Mouse (Mus musculus) limb, embryonic 13.5 days (tissue): ENCODE data around the gene Fyn. TPM values are rescaled to one million over a fixed set of nuclear protein-coding genes. Genes with fewer than 3 reads are reported as not detected.

Experiments used
- ATAC-seq: fragments of 200-750 bp; cut with Nextera tagmentation; 2 replicates; pipeline ENCODE4 v1.8.0; 2017; ENCODE audit warnings: low read depth, moderate number of reproducible peaks, moderate TSS enrichment; ENCODE audit not compliant: low FRiP score
- H3K27ac ChIP-seq: fragments of 300-500 bp; sonication (generic); 2 replicates; pipeline ENCODE4 v1.5.1; 2015; ENCODE audit warnings: inconsistent platforms, mild to moderate bottlenecking, moderate library complexity
- H3K27me3 ChIP-seq: fragments of 300-500 bp; sonication (generic); 2 replicates; pipeline ENCODE4 v1.6.1; 2015; ENCODE audit warnings: mild to moderate bottlenecking, inconsistent platforms
- H3K36me3 ChIP-seq: fragments of 300-500 bp; sonication (generic); 2 replicates; pipeline ENCODE4 v1.6.1; 2015; ENCODE audit warnings: inconsistent platforms, mild to moderate bottlenecking, moderate library complexity
- H3K4me1 ChIP-seq: fragments of 300-500 bp; sonication (generic); 2 replicates; pipeline ENCODE4 v1.6.1; 2015; ENCODE audit warnings: inconsistent platforms
- H3K4me2 ChIP-seq: fragments of 300-500 bp; sonication (generic); replicated peaks from 2 replicates; pipeline ENCODE4 v1.6.1; 2015; ENCODE audit warnings: inconsistent platforms, mild to moderate bottlenecking, moderate library complexity
- H3K4me3 ChIP-seq: fragments of 300-500 bp; sonication (generic); 2 replicates; pipeline ENCODE4 v1.5.1; 2015; ENCODE audit warnings: moderate library complexity, mild to moderate bottlenecking, inconsistent platforms
- H3K9ac ChIP-seq: fragments of 300-500 bp; sonication (generic); 2 replicates; pipeline ENCODE4 v1.6.1; 2015; ENCODE audit warnings: mild to moderate bottlenecking, inconsistent platforms
- H3K9me3 ChIP-seq: fragments of 300-500 bp; sonication (generic); 2 replicates; pipeline ENCODE4 v1.6.1; 2016; ENCODE audit warnings: inconsistent platforms
- WGBS: fragments of 180-500 bp; shearing (Covaris S2); methylation state at CpG from one replicate; pipeline ENCODE4 v1.1.7; 2015; 5-methylcytosine and 5-hydroxymethylcytosine counted together
- polyA plus RNA-seq: library from polyadenylated mRNA; unstranded; fragments of >200 nt; fragmentation: Nextera tagmentation; extraction: Ambion mirVana; gene quantifications from 2 replicates; pipeline ENCODE4 v1.2.1, GENCODE M21; 2015

Gene Fyn
- polyA plus RNA-seq, 1 experiment from 2014 or later, result 28.0 TPM

GRCm38 (mm10) chr10:39451065-39451464 lies 82.4 kb downstream of the Fyn start:
- Histone ChIP-seq H3K27ac (no peak overlapping the region), H3K4me3 (no peak overlapping the region), H3K36me3 (0 out of 2 replicates have a peak, but pooled peaks cover 4% of the 10 kb centered on the region), H3K4me2 (no peak overlapping the region), H3K4me1 (peaks cover 40% of the 10 kb centered on the region), H3K9ac (no peak overlapping the region), H3K27me3 (no peaks in the 10 kb centered on the region), H3K9me3 (no peaks in the 10 kb centered on the region)
- no peak for ATAC-seq
- 49% methylated on average over 6 of the region's 6 CpGs for WGBS

- H3K9ac ChIP-seq, result no peak overlapping the region
- H3K4me3 ChIP-seq, result no peak overlapping the region
- H3K9me3 ChIP-seq, result no peaks in the 10 kb centered on the region
- ATAC-seq, result no peak
- H3K36me3 ChIP-seq, result 0 out of 2 replicates have a peak, but pooled peaks cover 4% of the 10 kb centered on the region
- no peak overlapping the region for H3K4me2 ChIP-seq
- 75% methylated on average over 8 of the region's 8 CpGs for WGBS
- H3K27me3 ChIP-seq, result no peaks in the 10 kb centered on the region
- peaks cover 43% of the 10 kb centered on the region for H3K4me1 ChIP-seq
- H3K27ac ChIP-seq, result no peak overlapping the region
Observed at GRCm38 (mm10) chr10:39451918-39452624, 83.4 kb downstream of the Fyn start.

GRCm38 (mm10) chr10:39455344-39455743 lies 86.7 kb downstream of the Fyn start:
- Histone ChIP-seq H3K36me3 (0 out of 2 replicates have a peak, but pooled peaks cover 4% of the 10 kb centered on the region), H3K9me3 (no peaks in the 10 kb centered on the region), H3K27ac (no peak overlapping the region), H3K4me3 (no peak overlapping the region), H3K4me2 (no peak overlapping the region), H3K4me1 (peaks cover 28% of the 10 kb centered on the region), H3K9ac (no peak overlapping the region), H3K27me3 (no peaks in the 10 kb centered on the region)
- 62% methylated on average over 4 of the region's 4 CpGs for WGBS
- no peak for ATAC-seq

GRCm38 (mm10) chr10:39455857-39456620 lies 87.4 kb downstream of the Fyn start:
- no peak overlapping the region for H3K9ac ChIP-seq
- no peaks in the 10 kb centered on the region for H3K9me3 ChIP-seq
- no peak overlapping the region for H3K4me2 ChIP-seq
- no peak overlapping the region for H3K4me3 ChIP-seq
- WGBS, result 83% methylated on average over 15 of the region's 15 CpGs
- H3K36me3 ChIP-seq, result 0 out of 2 replicates have a peak, but pooled peaks cover 4% of the 10 kb centered on the region
- H3K27ac ChIP-seq, result no peak overlapping the region
- no peak for ATAC-seq
- H3K27me3 ChIP-seq, result no peaks in the 10 kb centered on the region
- peaks cover 23% of the 10 kb centered on the region for H3K4me1 ChIP-seq

GRCm38 (mm10) chr10:39456776-39457175 lies 88.1 kb downstream of the Fyn start:
- Histone ChIP-seq H3K4me3 (no peak overlapping the region), H3K9me3 (no peaks in the 10 kb centered on the region), H3K27me3 (no peaks in the 10 kb centered on the region), H3K27ac (no peak overlapping the region), H3K4me2 (no peak overlapping the region), H3K4me1 (peaks cover 20% of the 10 kb centered on the region), H3K9ac (no peak overlapping the region), H3K36me3 (0 out of 2 replicates have a peak, but pooled peaks cover 4% of the 10 kb centered on the region)
- no peak for ATAC-seq
- 91% methylated on average over 6 of the region's 6 CpGs for WGBS

- Histone ChIP-seq H3K9ac (no peak overlapping the region), H3K4me1 (peaks cover 22% of the 10 kb centered on the region), H3K9me3 (no peaks in the 10 kb centered on the region), H3K4me2 (no peak overlapping the region), H3K4me3 (no peak overlapping the region), H3K36me3 (0 out of 2 replicates have a peak, but pooled peaks cover 4% of the 10 kb centered on the region), H3K27ac (no peak overlapping the region), H3K27me3 (no peaks in the 10 kb centered on the region)
- no peak for ATAC-seq
- WGBS, result 87% methylated on average over 11 of the region's 11 CpGs
Observed at GRCm38 (mm10) chr10:39457281-39457680, 88.6 kb downstream of the Fyn start.

- no peak overlapping the region; the same call in 1 of the 2 replicates for H3K9ac ChIP-seq
- 0 out of 2 replicates have a peak, but pooled peaks cover 4% of the 10 kb centered on the region for H3K36me3 ChIP-seq
- H3K4me3 ChIP-seq, result no peak overlapping the region
- peaks cover 33% of the 10 kb centered on the region for H3K4me1 ChIP-seq
- no peak overlapping the region for H3K4me2 ChIP-seq
- no peak for ATAC-seq
- no peak overlapping the region for H3K27ac ChIP-seq
- H3K9me3 ChIP-seq, result no peaks in the 10 kb centered on the region
- H3K27me3 ChIP-seq, result no peaks in the 10 kb centered on the region
- WGBS, result 62% methylated on average over 13 of the region's 13 CpGs
Observed at GRCm38 (mm10) chr10:39458766-39459699, 90.4 kb downstream of the Fyn start.

- ATAC-seq, result no peak
- H3K9ac ChIP-seq, result no peak overlapping the region
- H3K27ac ChIP-seq, result no peak overlapping the region
- H3K4me1 ChIP-seq, result peaks cover 29% of the 10 kb centered on the region
- 82% methylated on average over 2 of the region's 2 CpGs for WGBS
- no peaks in the 10 kb centered on the region for H3K9me3 ChIP-seq
- 0 out of 2 replicates have a peak, but pooled peaks cover 3% of the 10 kb centered on the region for H3K36me3 ChIP-seq
- no peak overlapping the region for H3K4me3 ChIP-seq
- H3K27me3 ChIP-seq, result no peaks in the 10 kb centered on the region
- no peak overlapping the region for H3K4me2 ChIP-seq
Observed at GRCm38 (mm10) chr10:39460621-39461020, 92.0 kb downstream of the Fyn start.

GRCm38 (mm10) chr10:39461909-39462308 lies 93.3 kb downstream of the Fyn start:
- no peak overlapping the region for H3K4me2 ChIP-seq
- no peaks in the 10 kb centered on the region for H3K27me3 ChIP-seq
- H3K4me1 ChIP-seq, result peaks cover 26% of the 10 kb centered on the region
- ATAC-seq, result no peak
- no peak overlapping the region for H3K27ac ChIP-seq
- 42% methylated on average over 5 of the region's 5 CpGs for WGBS
- H3K36me3 ChIP-seq, result no peaks in the 10 kb centered on the region
- no peak overlapping the region for H3K9ac ChIP-seq
- H3K4me3 ChIP-seq, result no peak overlapping the region
- H3K9me3 ChIP-seq, result no peaks in the 10 kb centered on the region

- no peaks in the 10 kb centered on the region for H3K36me3 ChIP-seq
- peaks cover 26% of the 10 kb centered on the region for H3K4me1 ChIP-seq
- H3K9ac ChIP-seq, result no peak overlapping the region
- no peak overlapping the region for H3K27ac ChIP-seq
- H3K9me3 ChIP-seq, result no peaks in the 10 kb centered on the region
- no peaks in the 10 kb centered on the region for H3K27me3 ChIP-seq
- no peak for ATAC-seq
- WGBS, result 44% methylated on average over 8 of the region's 8 CpGs
- no peak overlapping the region for H3K4me3 ChIP-seq
- no peak overlapping the region for H3K4me2 ChIP-seq
Observed at GRCm38 (mm10) chr10:39462711-39463110, 94.1 kb downstream of the Fyn start.

- H3K27me3 ChIP-seq, result no peaks in the 10 kb centered on the region
- H3K9me3 ChIP-seq, result no peaks in the 10 kb centered on the region
- 88% methylated on average over 5 of the region's 5 CpGs for WGBS
- no peak overlapping the region for H3K4me3 ChIP-seq
- no peak overlapping the region for H3K27ac ChIP-seq
- H3K4me2 ChIP-seq, result no peak overlapping the region
- peaks cover 17% of the 10 kb centered on the region for H3K4me1 ChIP-seq
- H3K36me3 ChIP-seq, result no peaks in the 10 kb centered on the region
- ATAC-seq, result no peak
- no peak overlapping the region for H3K9ac ChIP-seq
Observed at GRCm38 (mm10) chr10:39464383-39464782, 95.7 kb downstream of the Fyn start.
